Mouse (Mus musculus) MEL (cell line): ENCODE measurements around the gene Cyp19a1. TPM values are rescaled to one million over a fixed set of nuclear protein-coding genes. Genes with fewer than 3 reads are reported as not detected.

Experiments used
- DNase-seq: peaks from one replicate; pipeline ENCODE4 v3.0.0; 2011; ENCODE audit warnings: low read depth, low spot score
- H3K27ac ChIP-seq: 2 replicates; pipeline ENCODE4 v1.5.1; 2012; ENCODE audit warnings: low read depth, mild to moderate bottlenecking, control low read depth, low read length, moderate library complexity; ENCODE audit not compliant: control insufficient read depth
- H3K27me3 ChIP-seq, 2 experiments: fragments of 150-350 bp in 1 of 2; sonication (generic) in 1 of 2; 2 replicates each; pipeline ENCODE4 v1.6.1; 2012; ENCODE audit warnings: low read length in 2 of 2, mild to moderate bottlenecking in 2 of 2, improper control_type of control experiment in 1 of 2, moderate library complexity in 1 of 2; ENCODE audit not compliant: insufficient read depth in 2 of 2, control insufficient read depth in 1 of 2
- H3K36me3 ChIP-seq, 2 experiments: 2 replicates each; pipeline ENCODE4 v1.6.1; 2012 to 2014; ENCODE audit warnings: low read length in 2 of 2, improper control_type of control experiment in 1 of 2, inconsistent platforms in 1 of 2, mild to moderate bottlenecking in 1 of 2; ENCODE audit not compliant: insufficient read depth in 2 of 2, control insufficient read depth in 1 of 2
- H3K4me1 ChIP-seq, 2 experiments: fragments of 150-350 bp in 1 of 2; sonication (generic) in 1 of 2; 2 replicates each; pipeline ENCODE4 v1.6.1; 2012; ENCODE audit warnings: low read length in 2 of 2, improper control_type of control experiment in 1 of 2, mild to moderate bottlenecking in 1 of 2; ENCODE audit not compliant: insufficient read depth in 2 of 2, control insufficient read depth in 1 of 2
- H3K4me3 ChIP-seq, 2 experiments: fragments of 150-350 bp in 1 of 2; sonication (generic) in 1 of 2; 2 replicates each; pipeline ENCODE4 v1.5.1; 2012; ENCODE audit warnings: low read depth in 2 of 2, low read length in 2 of 2, mild to moderate bottlenecking in 2 of 2, moderate library complexity in 2 of 2, control low read depth in 1 of 2, improper control_type of control experiment in 1 of 2; ENCODE audit not compliant: control insufficient read depth in 1 of 2, insufficient read depth in 1 of 2
- H3K79me2 ChIP-seq: 2 replicates; pipeline ENCODE4 v1.6.1; 2012; ENCODE audit warnings: mild to moderate bottlenecking, low read length, moderate library complexity; ENCODE audit not compliant: control insufficient read depth, poor library complexity, insufficient read depth
- H3K9ac ChIP-seq: 2 replicates; pipeline ENCODE4 v1.6.1; 2012; ENCODE audit warnings: low read depth, mild to moderate bottlenecking, control low read depth, low read length, moderate library complexity; ENCODE audit not compliant: control insufficient read depth, poor library complexity, severe bottlenecking
- H3K9me3 ChIP-seq: fragments of 150-350 bp; sonication (generic); replicated peaks from 2 replicates; pipeline ENCODE4 v1.6.1; 2012; ENCODE audit warnings: mild to moderate bottlenecking, low read length, improper control_type of control experiment, moderate library complexity; ENCODE audit not compliant: insufficient read depth
- BHLHE40 ChIP-seq: IDR thresholded peaks from 2 replicates; pipeline ENCODE4 v1.6.1; 2012; ENCODE audit warnings: low read depth, mild to moderate bottlenecking, inconsistent platforms, low read length, improper control_type of control experiment, borderline replicate concordance
- CHD2 ChIP-seq: IDR thresholded peaks from 2 replicates; pipeline ENCODE4 v1.6.1; 2011; ENCODE audit warnings: low read length, improper control_type of control experiment
- E2F4 ChIP-seq: IDR thresholded peaks from 2 replicates; pipeline ENCODE4 v1.6.1; 2011; ENCODE audit warnings: low read depth, low read length, improper control_type of control experiment, borderline replicate concordance
- ELF1 ChIP-seq: IDR thresholded peaks from 2 replicates; pipeline ENCODE4 v1.6.1; 2014; ENCODE audit warnings: low read depth, mild to moderate bottlenecking, inconsistent platforms, low read length, improper control_type of control experiment, moderate library complexity
- EP300 ChIP-seq, 2 experiments: IDR thresholded peaks; 2 replicates each; pipeline ENCODE4 v1.6.1; 2011; ENCODE audit warnings: improper control_type of control experiment in 2 of 2, low read length in 2 of 2, low read depth in 1 of 2, mild to moderate bottlenecking in 1 of 2
- ETS1 ChIP-seq: IDR thresholded peaks from 2 replicates; pipeline ENCODE4 v1.6.1; 2012; ENCODE audit warnings: low read depth, mild to moderate bottlenecking, inconsistent platforms, low read length, improper control_type of control experiment, moderate library complexity
- GABPA ChIP-seq: IDR thresholded peaks from 2 replicates; pipeline ENCODE4 v1.6.1; 2012; ENCODE audit warnings: low read depth, mild to moderate bottlenecking, inconsistent platforms, low read length, improper control_type of control experiment, moderate library complexity
- GATA1 ChIP-seq: IDR thresholded peaks from 2 replicates; pipeline ENCODE4 v1.6.1; 2011; ENCODE audit warnings: low read depth, low read length, improper control_type of control experiment
- JUND ChIP-seq: IDR thresholded peaks from 2 replicates; pipeline ENCODE4 v1.6.1; 2011; ENCODE audit warnings: low read depth, mild to moderate bottlenecking, improper control_type of control experiment, low read length
- KAT2A ChIP-seq: conservative IDR thresholded peaks from 2 replicates; pipeline ENCODE4 v1.6.1; 2012; ENCODE audit warnings: low read depth, low read length, improper control_type of control experiment, inconsistent platforms
- MAFK ChIP-seq: IDR thresholded peaks from 2 replicates; pipeline ENCODE4 v1.6.1; 2011; ENCODE audit warnings: low read depth, mild to moderate bottlenecking, low read length, improper control_type of control experiment, borderline replicate concordance
- MAX ChIP-seq: IDR thresholded peaks from 2 replicates; pipeline ENCODE4 v1.6.1; 2011; ENCODE audit warnings: low read length, improper control_type of control experiment
- MAZ ChIP-seq: IDR thresholded peaks from 2 replicates; pipeline ENCODE4 v1.6.1; 2012; ENCODE audit warnings: low read depth, mild to moderate bottlenecking, inconsistent platforms, low read length, improper control_type of control experiment
- MEF2A ChIP-seq: IDR thresholded peaks from 2 replicates; pipeline ENCODE4 v1.6.1; 2014; ENCODE audit warnings: low read depth, mild to moderate bottlenecking, inconsistent platforms, low read length, improper control_type of control experiment; ENCODE audit not compliant: poor library complexity, insufficient replicate concordance, severe bottlenecking; ENCODE audit errors: extremely low read depth
- MYC ChIP-seq: IDR thresholded peaks from 2 replicates; pipeline ENCODE4 v1.6.1; 2011; ENCODE audit warnings: low read depth, mild to moderate bottlenecking, low read length, improper control_type of control experiment, moderate library complexity
- NELFE ChIP-seq: IDR thresholded peaks from 2 replicates; pipeline ENCODE4 v1.6.1; 2011; ENCODE audit warnings: low read depth, low read length, improper control_type of control experiment
- NRF1 ChIP-seq: IDR thresholded peaks from 2 replicates; pipeline ENCODE4 v1.6.1; 2014; ENCODE audit warnings: low read depth, mild to moderate bottlenecking, inconsistent platforms, low read length, improper control_type of control experiment, moderate library complexity; ENCODE audit not compliant: poor library complexity, insufficient read depth, severe bottlenecking
- POLR2A ChIP-seq, 2 experiments: IDR thresholded peaks; 2 replicates each; pipeline ENCODE4 v1.6.1; 2011 to 2012; ENCODE audit warnings: low read length in 2 of 2, mild to moderate bottlenecking in 2 of 2, control low read depth in 1 of 2, improper control_type of control experiment in 1 of 2, low read depth in 1 of 2, moderate library complexity in 1 of 2; ENCODE audit not compliant: control insufficient read depth in 1 of 2, insufficient read depth in 1 of 2, poor library complexity in 1 of 2
- POLR2AphosphoS2 ChIP-seq: IDR thresholded peaks from 2 replicates; pipeline ENCODE4 v1.6.1; 2011; ENCODE audit warnings: low read length, improper control_type of control experiment
- POLR2AphosphoS5 ChIP-seq: IDR thresholded peaks from 2 replicates; pipeline ENCODE4 v1.6.1; 2012; ENCODE audit warnings: low read depth, borderline replicate concordance, mild to moderate bottlenecking, inconsistent platforms, low read length, moderate library complexity, mixed read lengths
- RAD21 ChIP-seq: IDR thresholded peaks from 2 replicates; pipeline ENCODE4 v1.6.1; 2011; ENCODE audit warnings: mild to moderate bottlenecking, low read depth, low read length, improper control_type of control experiment
- TBP ChIP-seq: IDR thresholded peaks from 2 replicates; pipeline ENCODE4 v1.8.0; 2011; ENCODE audit warnings: low read depth, low read length, improper control_type of control experiment
- TCF12 ChIP-seq: IDR thresholded peaks from 2 replicates; pipeline ENCODE4 v1.6.1; 2014; ENCODE audit warnings: low read depth, mild to moderate bottlenecking, inconsistent platforms, low read length, improper control_type of control experiment, moderate library complexity
- ZC3H11A ChIP-seq: IDR thresholded peaks from 2 replicates; pipeline ENCODE4 v1.6.1; 2012; ENCODE audit warnings: low read depth, mild to moderate bottlenecking, inconsistent platforms, low read length, improper control_type of control experiment
- ZMIZ1 ChIP-seq: IDR thresholded peaks from 2 replicates; pipeline ENCODE4 v1.6.1; 2012; ENCODE audit warnings: low read depth, mild to moderate bottlenecking, inconsistent platforms, low read length, improper control_type of control experiment, moderate library complexity
- polyA plus RNA-seq, 2 experiments: library from polyadenylated mRNA; stranded (reverse) in 1 of 2; unstranded in 1 of 2; fragments of >175 nt in 1 of 2; fragments of >200 nt in 1 of 2; gene quantifications; 2 replicates each; pipeline versions ENCODE4 v1.2.1 to v1.2.4; 2012; ENCODE audit warnings: low replicate concordance in 2 of 2, low read depth in 1 of 2; ENCODE audit not compliant: insufficient read length in 2 of 2, insufficient read depth in 1 of 2, missing spikeins in 1 of 2
- total RNA-seq: library from RNA; depleted of rRNA; stranded (reverse); fragments of 300-350 nt; gene quantifications from 2 replicates; pipeline ENCODE4 v1.2.3, GENCODE M21; 2012

Gene Cyp19a1
- total and polyA plus RNA-seq, 3 experiments: not detected

- H3K27me3 ChIP-seq: peaks cover 0 to 3% of the 10 kb centered on the region in 2 experiments; a peak in 2 of 4 replicates
- no peaks in the 10 kb centered on the region for H3K9me3 ChIP-seq
- no peaks in the 10 kb centered on the region for H3K36me3 ChIP-seq
- H3K27ac ChIP-seq: no peak overlapping the region
- H3K9ac ChIP-seq: no peak overlapping the region
- H3K4me1 ChIP-seq: no peaks in the 10 kb centered on the region
- H3K79me2 ChIP-seq: no peaks in the 10 kb centered on the region
- no peak for DNase-seq
- TF ChIP-seq TCF12 (no peak), ZC3H11A (no peak)
- TF ChIP-seq, all 39 proteins: peak for 0
- no peak overlapping the region for H3K4me3 ChIP-seq
Measured at GRCm38 (mm10) chr9:54269987-54270386, 2.1 kb upstream of the Cyp19a1 start.

- H3K9me3 ChIP-seq: no peaks in the 10 kb centered on the region
- no peaks in the 10 kb centered on the region for H3K79me2 ChIP-seq
- no peak overlapping the region for H3K27ac ChIP-seq
- no peak overlapping the region for H3K4me3 ChIP-seq
- no peaks in the 10 kb centered on the region for H3K36me3 ChIP-seq
- TF ChIP-seq TCF12: no peak
- TF ChIP-seq ETS1: no peak
- no peak for TF ChIP-seq MYC
- TF ChIP-seq MAX: no peak
- no peak for TF ChIP-seq POLR2AphosphoS2
- TF ChIP-seq ZMIZ1: no peak
- TF ChIP-seq KAT2A: no peak
- no peak for TF ChIP-seq NELFE
- no peak for TF ChIP-seq BHLHE40
- TF ChIP-seq ELF1: no peak
- H3K4me1 ChIP-seq: no peaks in the 10 kb centered on the region
- DNase-seq: no peak
- no peak overlapping the region for H3K9ac ChIP-seq
- H3K27me3 ChIP-seq: peaks cover 0 to 3% of the 10 kb centered on the region in 2 experiments; a peak in 1 of 4 replicates
Measured at GRCm38 (mm10) chr9:54264754-54265153, 3.2 kb downstream of the Cyp19a1 start.

GRCm38 (mm10) chr9:54244869-54245665 lies 22.8 kb downstream of the Cyp19a1 start:
- Histone ChIP-seq H3K79me2 (no peaks in the 10 kb centered on the region), H3K9me3 (no peaks in the 10 kb centered on the region), H3K4me1 (no peaks in the 10 kb centered on the region), H3K9ac (no peak overlapping the region), H3K4me3 (no peak overlapping the region), H3K27ac (no peak overlapping the region), H3K27me3 (no peaks in the 10 kb centered on the region; a peak in 2 of 4 replicates), H3K36me3 (no peaks in the 10 kb centered on the region)
- no peak for DNase-seq
- TF ChIP-seq MAFK (no peak), JUND (no peak), GABPA (no peak), E2F4 (no peak), NELFE (no peak), RAD21 (no peak), GATA1 (no peak), MEF2A (no peak), ELF1 (no peak), BHLHE40 (no peak), POLR2AphosphoS2 (no peak), TBP (no peak), MAX (no peak), POLR2A (IDR thresholded peaks at IDR 0.05; ENCODE audit: control insufficient read depth in 1 of 2, insufficient read depth in 1 of 2, low read depth in 1 of 2, low read length in 2 of 2, poor library complexity in 1 of 2) (no peak), MAZ (no peak), CHD2 (no peak), NRF1 (no peak), POLR2AphosphoS5 (no peak), EP300 (IDR thresholded peaks at IDR 0.05; ENCODE audit: low read depth in 1 of 2, low read length in 2 of 2) (no peak)
